ENCODE assay signal across 8 mouse cellular contexts in genomic region chr16:16213761-16214305, GRCm38 (mm10). TPM values are rescaled to one million over a fixed set of nuclear protein-coding genes. Genes with fewer than 3 reads are reported as not detected.
DNase-seq lines count a peak whose midpoint lies in the region; ATAC-seq and TF ChIP-seq lines count a peak whose summit lies in the region.

No protein-coding gene starts in this region.

- H3K27me3 ChIP-seq in testis, adult 2 months (ENCODE audit: control insufficient read depth, insufficient read depth, low read length), result no peaks in the 10 kb centered on the region
- peaks cover 34% of the 10 kb centered on the region for H3K27me3 ChIP-seq in forebrain, embryonic 15.5 days

- H3K27ac ChIP-seq in testis, adult 2 months (ENCODE audit: control insufficient read depth, insufficient read depth, low read depth, low read length), result no peak overlapping the region
- H3K27ac ChIP-seq in forebrain, embryonic 15.5 days (replicated peaks), result no peak overlapping the region
- H3K27ac ChIP-seq in olfactory bulb, adult 2 months (ENCODE audit: insufficient read depth, low read depth, low read length), result no peak overlapping the region

- H3K4me2 ChIP-seq in forebrain, embryonic 15.5 days (replicated peaks), result peak overlapping the region; percentile 97

- no peak for TF ChIP-seq POLR2A in testis, adult 2 months (IDR thresholded peaks at IDR 0.05; ENCODE audit: control insufficient read depth, low read depth, low read length)
- TF ChIP-seq POLR2A in olfactory bulb, adult 2 months (IDR thresholded peaks at IDR 0.05; ENCODE audit: insufficient read depth, low read depth, low read length), result no peak

- DNase-seq in testis, postnatal 14 days (ENCODE audit: low spot score), result no peak
- DNase-seq in kidney, postnatal 4 days, result peak; percentile 14 to 30
- DNase-seq in cerebellum, adult 18-20 months, result no peak
- DNase-seq in left cerebral cortex, adult 8-10 months (ENCODE audit: low spot score in 2 of 2), result no peak
- DNase-seq in spleen, adult 18-20 months, result no peak

- TF ChIP-seq CTCF in testis, adult 2 months (IDR thresholded peaks at IDR 0.05; ENCODE audit: control insufficient read depth, insufficient read depth, insufficient replicate concordance, low read depth, low read length), result no peak
- no peak for TF ChIP-seq CTCF in olfactory bulb, adult 2 months (IDR thresholded peaks at IDR 0.05; ENCODE audit: insufficient read depth, low read depth, low read length)

- H3K9ac ChIP-seq in forebrain, embryonic 15.5 days (replicated peaks), result 0 out of 2 replicates have a peak overlapping the region, but pooled peaks have one; percentile 35

- no peak for ATAC-seq in forebrain, embryonic 15.5 days (replicated peaks)

- H3K4me1 ChIP-seq in testis, adult 2 months (ENCODE audit: control insufficient read depth, insufficient read depth, low read length), result peaks cover 3% of the 10 kb centered on the region
- peaks cover 16% of the 10 kb centered on the region for H3K4me1 ChIP-seq in forebrain, embryonic 15.5 days
- peaks cover 7% of the 10 kb centered on the region for H3K4me1 ChIP-seq in olfactory bulb, adult 2 months (ENCODE audit: control insufficient read depth, insufficient read depth, low read length)

- peak overlapping the region; percentile 90 for H3K4me3 ChIP-seq in testis, adult 2 months (ENCODE audit: control insufficient read depth, low read depth, low read length)
- H3K4me3 ChIP-seq in forebrain, embryonic 15.5 days, result peak overlapping the region; percentile 53
- peak overlapping the region; percentile 80 for H3K4me3 ChIP-seq in olfactory bulb, adult 2 months (ENCODE audit: insufficient read depth, low read depth, low read length)

- no peaks in the 10 kb centered on the region for H3K36me3 ChIP-seq in testis, adult 2 months (ENCODE audit: control insufficient read depth, insufficient read depth, low read length)
- no peaks in the 10 kb centered on the region for H3K36me3 ChIP-seq in forebrain, embryonic 15.5 days

- H3K9me3 ChIP-seq in forebrain, embryonic 15.5 days, result no peaks in the 10 kb centered on the region

- 2% methylated on average over 17 of the region's 17 CpGs for WGBS in forebrain, embryonic 15.5 days
- WGBS in olfactory bulb, adult 2 months, result 4% methylated on average over 17 of the region's 17 CpGs

RNA-seq across cellular contexts. Expression of gene Pkp2, which starts 0.7 kb away (rescaled TPM):
- 1.3 and 1.4 TPM in 2 replicates for polyA plus RNA-seq in testis, adult 2 months (2012; rRNA removed)
- polyA plus RNA-seq in forebrain, embryonic 15.5 days (2015; fragmentation: Nextera tagmentation; extraction: Ambion mirVana), result 0.70 and 1.0 TPM in 2 replicates
- polyA plus RNA-seq in olfactory bulb, adult 2 months (2012; ENCODE audit: insufficient read depth, insufficient read length, low replicate concordance, missing spikeins), result not detected in 2 replicates
- 1 to 10 TPM; 5.6 to 6.4 (median 6.0) TPM for total RNA-seq in left cerebral cortex, adult 8-10 months (2022)

Comparison
In these comparisons a context has a peak if more than half of its experiments do, and no peak if none do; other contexts are left out.
1. DNase-seq: peak in kidney, postnatal 4 days (2 of 2); none in testis, postnatal 14 days (single experiment), cerebellum, adult 18-20 months (0 of 2), left cerebral cortex, adult 8-10 months (0 of 2) and spleen, adult 18-20 months (0 of 2).
2. Peak in every context shown above with its lines, with median percentiles within 50 percentile points of each other: H3K4me3 ChIP-seq.